Mouse (Mus musculus) hindbrain, postnatal 0 days (tissue): Measurements from ENCODE around the gene Mfap4. TPM values are rescaled to one million over a fixed set of nuclear protein-coding genes. Genes with fewer than 3 reads are reported as not detected.

Experiments
- ATAC-seq: fragments of 200-750 bp; cut with Nextera tagmentation; 2 replicates; pipeline ENCODE4 v1.8.0; 2017; ENCODE audit warnings: mild to moderate bottlenecking, moderate TSS enrichment, moderate library complexity
- DNase-seq: peaks from one replicate; pipeline ENCODE4 v3.0.0-alpha.2; 2015; ENCODE audit warnings: low spot score
- H3K27ac ChIP-seq: fragments of 300-500 bp; sonication (generic); 2 replicates; pipeline ENCODE4 v1.5.1; 2014; ENCODE audit warnings: mild to moderate bottlenecking
- H3K27me3 ChIP-seq: fragments of 300-500 bp; sonication (generic); 2 replicates; pipeline ENCODE4 v1.6.1; 2014; ENCODE audit warnings: low read length, mixed read lengths; ENCODE audit not compliant: insufficient read depth
- H3K36me3 ChIP-seq: fragments of 300-500 bp; sonication (generic); 2 replicates; pipeline ENCODE4 v1.6.1; 2014; ENCODE audit warnings: low read length, mixed read lengths; ENCODE audit not compliant: insufficient read depth
- H3K4me1 ChIP-seq: fragments of 300-500 bp; sonication (generic); 2 replicates; pipeline ENCODE4 v1.6.1; 2014; ENCODE audit warnings: antibody characterized with exemption, low read length, mixed read lengths; ENCODE audit not compliant: insufficient read depth
- H3K4me2 ChIP-seq: fragments of 300-500 bp; sonication (generic); 2 replicates; pipeline ENCODE4 v1.6.1; 2014; ENCODE audit warnings: low read depth, mild to moderate bottlenecking, low read length, moderate library complexity, mixed read lengths
- H3K4me3 ChIP-seq: fragments of 300-500 bp; sonication (generic); 2 replicates; pipeline ENCODE4 v1.5.1; 2014; ENCODE audit warnings: low read length
- H3K9ac ChIP-seq: fragments of 300-500 bp; sonication (generic); replicated peaks from 2 replicates; pipeline ENCODE4 v1.6.1; 2014; ENCODE audit warnings: mild to moderate bottlenecking, low read length, moderate library complexity, mixed read lengths
- H3K9me3 ChIP-seq: fragments of 300-500 bp; sonication (generic); 2 replicates; pipeline ENCODE4 v1.6.1; 2016; ENCODE audit warnings: low read length, mixed read lengths
- CTCF ChIP-seq: IDR thresholded peaks from 2 replicates; pipeline ENCODE4 v1.5.1; 2016; ENCODE audit warnings: antibody characterized with exemption, control low read depth, low read depth
- WGBS: fragments of 180-500 bp; shearing (Covaris S2); extraction: QIAGEN DNeasy Blood & Tissue Kit; methylation state at CpG from one replicate; pipeline ENCODE4 v1.1.7; 2014; 5-methylcytosine and 5-hydroxymethylcytosine counted together
- polyA plus RNA-seq: library from polyadenylated mRNA; unstranded; fragments of >200 nt; fragmentation: Nextera tagmentation; extraction: Ambion mirVana; gene quantifications from 2 replicates; pipeline ENCODE4 v1.2.1, GENCODE M21; 2015
- total RNA-seq: library from RNA; depleted of rRNA; stranded (reverse); fragments of >200 nt; gene quantifications from 2 replicates; pipeline ENCODE4 v1.2.3, GENCODE M21; 2014

Mfap4 gene
- total and polyA plus RNA-seq, 2 experiments from 2014 or later: 43.3 to 68.1 TPM

- no peaks in the 10 kb centered on the region for H3K9me3 ChIP-seq
- WGBS: 33% methylated on average over 5 of the region's 5 CpGs
- TF ChIP-seq CTCF: no peak
- DNase-seq: peak; percentile 53
- H3K36me3 ChIP-seq: no peaks in the 10 kb centered on the region
- H3K4me3 ChIP-seq: no peak overlapping the region
- H3K4me2 ChIP-seq: no peak overlapping the region
- H3K9ac ChIP-seq: no peak overlapping the region
- ATAC-seq: no peak
- H3K4me1 ChIP-seq: peaks cover 10% of the 10 kb centered on the region
- H3K27ac ChIP-seq: peak overlapping the region; percentile 15; the same call in 1 of the 2 replicates
- no peaks in the 10 kb centered on the region for H3K27me3 ChIP-seq
These were observed 37.2 kb upstream of the Mfap4 start for GRCm38 (mm10) chr11:61448041-61448440.

GRCm38 (mm10) chr11:61448599-61449225 is 36.5 kb upstream of the Mfap4 start:
- no peak overlapping the region for H3K4me2 ChIP-seq
- 43% methylated on average over 9 of the region's 9 CpGs for WGBS
- H3K4me1 ChIP-seq: peaks cover 17% of the 10 kb centered on the region
- H3K27me3 ChIP-seq: no peaks in the 10 kb centered on the region
- H3K9ac ChIP-seq: no peak overlapping the region
- peak overlapping the region; percentile 11; the same call in 1 of the 2 replicates for H3K27ac ChIP-seq
- H3K4me3 ChIP-seq: no peak overlapping the region
- H3K36me3 ChIP-seq: no peaks in the 10 kb centered on the region
- 0 out of 2 replicates have a peak, but pooled peaks have one; percentile 16 for ATAC-seq
- DNase-seq: peak; percentile 58
- H3K9me3 ChIP-seq: no peaks in the 10 kb centered on the region
- no peak for TF ChIP-seq CTCF

- 75% methylated on average over 24 of the region's 24 CpGs for WGBS
- Histone ChIP-seq H3K4me2 (no peak overlapping the region), H3K9ac (no peak overlapping the region), H3K27me3 (no peaks in the 10 kb centered on the region), H3K4me1 (peaks cover 22% of the 10 kb centered on the region), H3K4me3 (no peak overlapping the region), H3K9me3 (no peaks in the 10 kb centered on the region), H3K36me3 (no peaks in the 10 kb centered on the region), H3K27ac (no peak overlapping the region)
- TF ChIP-seq CTCF: peak; percentile 22; the same call in 1 of the 2 replicates
- DNase-seq (no peak), ATAC-seq (no peak)
These were observed 35.5 kb upstream of the Mfap4 start for GRCm38 (mm10) chr11:61449499-61450292.

- H3K4me3 ChIP-seq: no peak overlapping the region
- 81% methylated on average over 2 of the region's 2 CpGs for WGBS
- H3K27me3 ChIP-seq: no peaks in the 10 kb centered on the region
- no peak for TF ChIP-seq CTCF
- H3K4me1 ChIP-seq: 0 out of 2 replicates have a peak, but pooled peaks cover 10% of the 10 kb centered on the region
- H3K36me3 ChIP-seq: no peaks in the 10 kb centered on the region
- DNase-seq: no peak
- no peak overlapping the region for H3K9ac ChIP-seq
- no peak overlapping the region for H3K27ac ChIP-seq
- H3K4me2 ChIP-seq: no peak overlapping the region
- 0 out of 2 replicates have a peak, but pooled peaks cover 2% of the 10 kb centered on the region for H3K9me3 ChIP-seq
- no peak for ATAC-seq
These were observed 21.2 kb upstream of the Mfap4 start for GRCm38 (mm10) chr11:61464071-61464470.

GRCm38 (mm10) chr11:61465422-61465821 is 19.8 kb upstream of the Mfap4 start:
- H3K36me3 ChIP-seq: no peaks in the 10 kb centered on the region
- ATAC-seq (no peak), DNase-seq (peak; percentile 11)
- H3K9ac ChIP-seq: no peak overlapping the region
- no peak overlapping the region for H3K4me3 ChIP-seq
- H3K27ac ChIP-seq: no peak overlapping the region
- 45% methylated on average over 4 of the region's 4 CpGs for WGBS
- H3K4me1 ChIP-seq: 0 out of 2 replicates have a peak, but pooled peaks cover 10% of the 10 kb centered on the region
- no peak for TF ChIP-seq CTCF
- H3K4me2 ChIP-seq: no peak overlapping the region
- H3K27me3 ChIP-seq: no peaks in the 10 kb centered on the region
- 0 out of 2 replicates have a peak, but pooled peaks cover 2% of the 10 kb centered on the region for H3K9me3 ChIP-seq

- Histone ChIP-seq H3K27ac (no peak overlapping the region), H3K36me3 (no peaks in the 10 kb centered on the region), H3K9ac (no peak overlapping the region), H3K4me3 (no peak overlapping the region), H3K4me1 (0 out of 2 replicates have a peak, but pooled peaks cover 10% of the 10 kb centered on the region), H3K4me2 (no peak overlapping the region), H3K27me3 (no peaks in the 10 kb centered on the region), H3K9me3 (0 out of 2 replicates have a peak, but pooled peaks cover 2% of the 10 kb centered on the region)
- DNase-seq: peak; percentile 48
- TF ChIP-seq CTCF: no peak
- peak; percentile 55; the same call in 1 of the 2 replicates for ATAC-seq
- 70% methylated on average over 4 of the region's 4 CpGs for WGBS
These were observed 16.7 kb upstream of the Mfap4 start for GRCm38 (mm10) chr11:61468534-61468933.
